Mouse (Mus musculus): ENCODE measurements at regions not wholly inside any gene's neighbourhood (a gene's known extent, or its start where the extent isn't known, plus 50 kb on each side); places are given as distances from the start of the nearest gene placed in this dataset.

DNA sequence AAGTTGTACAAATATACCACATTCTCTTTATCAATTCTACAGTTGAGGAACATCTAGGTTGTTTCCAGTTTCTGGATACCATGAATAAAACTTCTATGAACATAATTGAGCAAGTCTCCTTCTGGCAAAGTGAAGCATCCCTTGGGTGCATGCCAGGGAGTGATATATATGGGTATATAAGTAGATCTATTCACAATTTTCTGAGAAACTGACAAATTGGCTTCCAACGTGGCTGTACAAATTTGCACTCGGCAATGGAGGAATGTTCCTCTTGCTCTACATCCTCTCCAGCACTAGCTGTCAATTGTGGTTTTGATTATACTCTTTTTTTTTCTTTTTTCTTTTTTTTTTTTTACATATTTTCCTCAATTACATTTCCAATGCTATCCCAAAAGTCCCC, 576.7 kb downstream of the 9430069I07Rik start:
- Histone ChIP-seq H3K27me3 (ENCODE audit: insufficient read depth, low read length) (no peaks in the 10 kb centered on the region), H3K9ac (no peak overlapping the region), H3K27ac (ENCODE audit: low read depth, low read length) (no peak overlapping the region), H3K4me2 (ENCODE audit: low read depth) (no peak overlapping the region), H3K4me1 (ENCODE audit: insufficient read depth) (no peaks in the 10 kb centered on the region), H3K36me3 (ENCODE audit: insufficient read depth) (no peaks in the 10 kb centered on the region), H3K9me3 (ENCODE audit: low read length) (no peaks in the 10 kb centered on the region), H3K4me3 (ENCODE audit: low read depth, low read length) (no peak overlapping the region)
- no peak for ATAC-seq
- TF ChIP-seq CTCF (IDR thresholded peaks at IDR 0.05; ENCODE audit: low read depth) = no peak
- WGBS = 78% methylated on average over 2 of the region's 2 CpGs
- peak; percentile 37 for DNase-seq

DNA sequence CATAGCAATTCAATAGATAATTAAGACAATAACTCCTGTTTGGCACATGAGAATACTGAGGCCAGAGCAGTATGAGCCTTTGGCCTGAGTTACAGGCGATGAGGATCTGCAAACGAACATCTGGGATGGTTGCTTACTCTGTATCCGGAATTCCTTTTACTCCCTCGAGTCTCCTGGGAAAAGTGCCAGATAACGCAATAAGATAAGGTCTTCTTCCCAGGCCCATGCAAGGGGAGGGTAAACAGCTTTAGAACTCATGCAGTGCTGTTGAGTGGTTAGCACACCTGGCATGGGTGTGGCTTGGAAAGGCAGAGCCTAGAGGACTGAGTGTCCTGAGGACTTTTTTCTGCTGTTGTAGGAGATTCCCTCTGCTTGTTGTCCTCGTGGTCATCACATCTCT, 598.2 kb downstream of the 9430069I07Rik start:
- Histone ChIP-seq H3K9me3 (ENCODE audit: low read length) (no peaks in the 10 kb centered on the region), H3K4me3 (ENCODE audit: low read depth, low read length) (no peak overlapping the region), H3K27me3 (ENCODE audit: insufficient read depth, low read length) (no peaks in the 10 kb centered on the region), H3K4me1 (ENCODE audit: insufficient read depth) (no peaks in the 10 kb centered on the region), H3K4me2 (ENCODE audit: low read depth) (no peak overlapping the region), H3K36me3 (ENCODE audit: insufficient read depth) (no peaks in the 10 kb centered on the region), H3K9ac (no peak overlapping the region), H3K27ac (ENCODE audit: low read depth, low read length) (no peak overlapping the region)
- ATAC-seq = no peak
- 68% methylated on average over 6 of the region's 6 CpGs for WGBS
- no peak for DNase-seq
- TF ChIP-seq CTCF (IDR thresholded peaks at IDR 0.05; ENCODE audit: low read depth) = no peak

DNA sequence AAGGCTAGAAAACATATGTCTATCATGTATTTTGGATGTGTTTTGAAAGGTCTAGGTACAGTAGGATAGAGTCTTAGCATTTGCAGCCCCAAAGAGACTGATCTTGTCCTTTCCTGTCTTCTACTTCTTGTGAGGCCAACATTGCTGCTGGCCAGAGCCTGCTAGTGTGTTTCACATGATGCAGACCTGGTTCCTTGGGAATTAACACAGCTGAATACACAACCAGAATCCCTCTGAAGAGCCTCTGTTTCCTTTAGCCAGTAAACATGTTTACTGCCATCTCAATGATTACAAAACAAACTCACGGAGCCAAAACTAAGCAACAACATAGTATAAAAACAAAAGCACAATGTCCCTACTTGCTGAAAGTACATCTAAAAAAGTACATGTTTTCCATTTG, 598.9 kb downstream of the 9430069I07Rik start:
- Histone ChIP-seq H3K27ac (ENCODE audit: low read depth, low read length) (no peak overlapping the region), H3K9me3 (ENCODE audit: low read length) (no peaks in the 10 kb centered on the region), H3K27me3 (ENCODE audit: insufficient read depth, low read length) (no peaks in the 10 kb centered on the region), H3K4me2 (ENCODE audit: low read depth) (no peak overlapping the region), H3K4me3 (ENCODE audit: low read depth, low read length) (no peak overlapping the region), H3K36me3 (ENCODE audit: insufficient read depth) (no peaks in the 10 kb centered on the region), H3K4me1 (ENCODE audit: insufficient read depth) (no peaks in the 10 kb centered on the region), H3K9ac (no peak overlapping the region)
- DNase-seq = no peak
- WGBS = 92% methylated on average over 1 of the region's 1 CpGs
- ATAC-seq = no peak
- no peak for TF ChIP-seq CTCF (IDR thresholded peaks at IDR 0.05; ENCODE audit: low read depth)

All from forebrain, postnatal 0 days (tissue).